Mouse (Mus musculus): ENCODE results near the gene Nxpe3. TPM values are rescaled to one million over a fixed set of nuclear protein-coding genes. Genes with fewer than 3 reads are reported as not detected.

Gene Nxpe3
- polyA plus RNA-seq, 1 experiment = 1.3 TPM

- Histone ChIP-seq H3K27me3 (ENCODE audit: control insufficient read depth, insufficient read depth, insufficient read length) (no peaks in the 10 kb centered on the region), H3K79me3 (ENCODE audit: low read depth) (no peaks in the 10 kb centered on the region), H3K79me2 (ENCODE audit: control insufficient read depth, insufficient read depth) (peaks cover 12% of the 10 kb centered on the region), H3ac (ENCODE audit: control insufficient read depth, insufficient read length, low read depth) (peak overlapping the region; percentile 47), H3K4me3 (ENCODE audit: insufficient read depth, poor library complexity, severe bottlenecking) (peak overlapping the region; percentile 74), H3K36me3 (ENCODE audit: control insufficient read depth, insufficient read depth) (no peaks in the 10 kb centered on the region)
- TF ChIP-seq MYOG (IDR thresholded peaks at IDR 0.05; ENCODE audit: control insufficient read depth, extremely low read depth, insufficient read length) (no peak), USF1 (IDR thresholded peaks at IDR 0.05; ENCODE audit: low read depth) (peak; percentile 73)
These were observed 38.7 kb upstream of the Nxpe3 start for GRCm38 (mm10) chr16:55933681-55934343.

GRCm38 (mm10) chr16:55924010-55924409, 28.9 kb upstream of the Nxpe3 start:
- TF ChIP-seq CTCF (IDR thresholded peaks at IDR 0.05; ENCODE audit: control insufficient read depth, insufficient read depth, insufficient read length) (no peak), MAX (IDR thresholded peaks at IDR 0.05) (no peak), CEBPB (IDR thresholded peaks at IDR 0.05; ENCODE audit: low read depth) (no peak)
- Histone ChIP-seq H3K79me2 (ENCODE audit: control insufficient read depth, insufficient read depth) (no peaks in the 10 kb centered on the region), H3K4me3 (ENCODE audit: insufficient read depth, poor library complexity, severe bottlenecking) (no peak overlapping the region), H3K36me3 (ENCODE audit: control insufficient read depth, insufficient read depth) (peaks cover 18% of the 10 kb centered on the region), H3K79me3 (ENCODE audit: low read depth) (no peaks in the 10 kb centered on the region), H3K27me3 (ENCODE audit: control insufficient read depth, insufficient read depth, insufficient read length) (no peaks in the 10 kb centered on the region), H3ac (ENCODE audit: control insufficient read depth, insufficient read length, low read depth) (no peak overlapping the region)

- Histone ChIP-seq H3ac (ENCODE audit: control insufficient read depth, insufficient read length, low read depth) (no peak overlapping the region), H3K4me3 (ENCODE audit: insufficient read depth, poor library complexity, severe bottlenecking) (no peak overlapping the region), H3K79me2 (ENCODE audit: control insufficient read depth, insufficient read depth) (no peaks in the 10 kb centered on the region), H3K27me3 (ENCODE audit: control insufficient read depth, insufficient read depth, insufficient read length) (no peaks in the 10 kb centered on the region), H3K36me3 (ENCODE audit: control insufficient read depth, insufficient read depth) (peaks cover 18% of the 10 kb centered on the region), H3K79me3 (ENCODE audit: low read depth) (no peaks in the 10 kb centered on the region)
- no peak for TF ChIP-seq MAX (IDR thresholded peaks at IDR 0.05)
- TF ChIP-seq FOSL1 (IDR thresholded peaks at IDR 0.05; ENCODE audit: insufficient read depth, low read length, poor library complexity, severe bottlenecking) = no peak
- no peak for TF ChIP-seq MYOG (IDR thresholded peaks at IDR 0.05; ENCODE audit: control insufficient read depth, extremely low read depth, insufficient read length)
- TF ChIP-seq CEBPB (IDR thresholded peaks at IDR 0.05; ENCODE audit: low read depth) = no peak
- TF ChIP-seq CTCF (IDR thresholded peaks at IDR 0.05; ENCODE audit: control insufficient read depth, insufficient read depth, insufficient read length) = no peak
- no peak for TF ChIP-seq USF1 (IDR thresholded peaks at IDR 0.05; ENCODE audit: low read depth)
- TF ChIP-seq MYOD1 (IDR thresholded peaks at IDR 0.05; ENCODE audit: control insufficient read depth, insufficient read length, low read depth) = no peak
These were observed 27.0 kb upstream of the Nxpe3 start for GRCm38 (mm10) chr16:55922079-55922478.

- H3K79me2 ChIP-seq (ENCODE audit: control insufficient read depth, insufficient read depth) = no peaks in the 10 kb centered on the region
- no peak overlapping the region for H3ac ChIP-seq (ENCODE audit: control insufficient read depth, insufficient read length, low read depth)
- peaks cover 5% of the 10 kb centered on the region for H3K36me3 ChIP-seq (ENCODE audit: control insufficient read depth, insufficient read depth)
- no peaks in the 10 kb centered on the region for H3K27me3 ChIP-seq (ENCODE audit: control insufficient read depth, insufficient read depth, insufficient read length)
- TF ChIP-seq CEBPB (IDR thresholded peaks at IDR 0.05; ENCODE audit: low read depth) (no peak), FOSL1 (IDR thresholded peaks at IDR 0.05; ENCODE audit: insufficient read depth, low read length, poor library complexity, severe bottlenecking) (no peak), USF1 (IDR thresholded peaks at IDR 0.05; ENCODE audit: low read depth) (no peak), CTCF (IDR thresholded peaks at IDR 0.05; ENCODE audit: control insufficient read depth, insufficient read depth, insufficient read length) (no peak), MAX (IDR thresholded peaks at IDR 0.05) (no peak)
- no peak overlapping the region for H3K4me3 ChIP-seq (ENCODE audit: insufficient read depth, poor library complexity, severe bottlenecking)
- H3K79me3 ChIP-seq (ENCODE audit: low read depth) = no peaks in the 10 kb centered on the region
These were observed 19.6 kb upstream of the Nxpe3 start for GRCm38 (mm10) chr16:55914716-55915115.

GRCm38 (mm10) chr16:55910208-55910793, 15.2 kb upstream of the Nxpe3 start:
- Histone ChIP-seq H3ac (ENCODE audit: control insufficient read depth, insufficient read length, low read depth) (no peak overlapping the region), H3K79me2 (ENCODE audit: control insufficient read depth, insufficient read depth) (no peaks in the 10 kb centered on the region), H3K79me3 (ENCODE audit: low read depth) (no peaks in the 10 kb centered on the region), H3K36me3 (ENCODE audit: control insufficient read depth, insufficient read depth) (peaks cover 7% of the 10 kb centered on the region), H3K27me3 (ENCODE audit: control insufficient read depth, insufficient read depth, insufficient read length) (no peaks in the 10 kb centered on the region), H3K4me3 (ENCODE audit: insufficient read depth, poor library complexity, severe bottlenecking) (no peak overlapping the region)
- TF ChIP-seq USF1 (IDR thresholded peaks at IDR 0.05; ENCODE audit: low read depth) (no peak), CEBPB (IDR thresholded peaks at IDR 0.05; ENCODE audit: low read depth) (no peak), MAX (IDR thresholded peaks at IDR 0.05) (no peak), MYOG (IDR thresholded peaks at IDR 0.05; ENCODE audit: control insufficient read depth, extremely low read depth, insufficient read length) (no peak), FOSL1 (IDR thresholded peaks at IDR 0.05; ENCODE audit: insufficient read depth, low read length, poor library complexity, severe bottlenecking) (no peak), CTCF (IDR thresholded peaks at IDR 0.05; ENCODE audit: control insufficient read depth, insufficient read depth, insufficient read length) (no peak), MYOD1 (IDR thresholded peaks at IDR 0.05; ENCODE audit: control insufficient read depth, insufficient read length, low read depth) (no peak)

GRCm38 (mm10) chr16:55906928-55907679, 12.0 kb upstream of the Nxpe3 start:
- Histone ChIP-seq H3K36me3 (ENCODE audit: control insufficient read depth, insufficient read depth) (peaks cover 11% of the 10 kb centered on the region), H3K79me2 (ENCODE audit: control insufficient read depth, insufficient read depth) (no peaks in the 10 kb centered on the region)
- TF ChIP-seq USF1 (IDR thresholded peaks at IDR 0.05; ENCODE audit: low read depth) (no peak), MAX (IDR thresholded peaks at IDR 0.05) (no peak), MYOD1 (IDR thresholded peaks at IDR 0.05; ENCODE audit: control insufficient read depth, insufficient read length, low read depth) (no peak), MYOG (IDR thresholded peaks at IDR 0.05; ENCODE audit: control insufficient read depth, extremely low read depth, insufficient read length) (no peak), CEBPB (IDR thresholded peaks at IDR 0.05; ENCODE audit: low read depth) (no peak), CTCF (IDR thresholded peaks at IDR 0.05; ENCODE audit: control insufficient read depth, insufficient read depth, insufficient read length) (no peak), FOSL1 (IDR thresholded peaks at IDR 0.05; ENCODE audit: insufficient read depth, low read length, poor library complexity, severe bottlenecking) (no peak)

More at GRCm38 (mm10) chr16:55906928-55907679, 12.0 kb upstream of the Nxpe3 start:
- no peak overlapping the region for H3ac ChIP-seq (ENCODE audit: control insufficient read depth, insufficient read length, low read depth)
- no peak overlapping the region for H3K4me3 ChIP-seq (ENCODE audit: insufficient read depth, poor library complexity, severe bottlenecking)
- no peaks in the 10 kb centered on the region for H3K27me3 ChIP-seq (ENCODE audit: control insufficient read depth, insufficient read depth, insufficient read length)
- H3K79me3 ChIP-seq (ENCODE audit: low read depth) = no peaks in the 10 kb centered on the region
